In the genomic region with DNA sequence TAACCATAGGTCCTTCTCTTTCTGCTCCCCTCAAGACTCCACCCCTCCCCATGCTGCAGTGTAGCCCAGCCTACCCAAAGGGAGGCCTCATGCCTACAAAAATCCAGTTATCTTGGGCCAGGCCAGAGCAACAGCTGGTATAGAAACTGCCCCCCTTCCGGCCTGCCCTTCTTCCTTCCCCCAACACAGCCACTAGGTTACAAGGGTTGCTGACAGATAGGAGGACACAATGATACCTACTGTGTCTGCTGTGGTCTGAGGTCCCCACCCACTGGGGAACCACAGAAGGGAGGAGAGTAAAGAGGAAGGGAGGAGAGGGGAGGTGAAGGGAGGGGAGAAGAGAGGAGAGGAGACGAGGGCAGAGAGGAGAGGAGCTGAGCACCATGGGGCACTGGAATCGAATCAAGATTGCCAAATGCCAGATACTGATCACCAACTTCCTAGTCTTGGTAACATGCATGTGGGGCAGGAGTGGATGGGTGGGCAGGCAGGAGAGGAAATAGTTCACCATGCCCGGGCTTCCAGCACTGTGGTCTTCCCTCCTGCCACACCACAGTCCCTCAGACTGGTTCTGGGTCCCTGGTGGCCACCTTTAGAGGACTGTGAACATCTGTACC, we compare ENCODE assay signal across 9 mouse cellular contexts. TPM values are rescaled to one million over a fixed set of nuclear protein-coding genes. Genes with fewer than 3 reads are reported as not detected.
DNase-seq lines count a peak whose midpoint lies in the region; ATAC-seq and TF ChIP-seq lines count a peak whose summit lies in the region.
"Had no signal": no experiment of that assay in that cellular context is flagged by ENCODE, and none has a peak within 500 bp of the region (broad histone marks: within the 10 kb centered on the region; RNA-seq: fewer than 3 reads in every experiment).

Gene Tspan32, plus strand, starts transcription at position 320 of the 617 bp plus-strand sequence.

- ATAC-seq in limb, embryonic 12.5 days (ENCODE audit: insufficient number of reproducible peaks, insufficient read depth, low FRiP score, low TSS enrichment, low read depth) = no peak
- no peak for ATAC-seq in frontal cortex, adult (ENCODE audit: low TSS enrichment)

- H3K9ac ChIP-seq in ES-E14 (ENCODE audit: insufficient read depth, low read depth, low read length, poor library complexity, severe bottlenecking) = peak within 1 kb of the TSS; percentile 85; the same call in 1 of the 2 replicates
- H3K9ac ChIP-seq in limb, embryonic 12.5 days (replicated peaks) = no peak within 1 kb of the TSS

- H3K27ac ChIP-seq in ES-E14 (ENCODE audit: insufficient read depth, low read depth, low read length, poor library complexity, severe bottlenecking) = no peak within 1 kb of the TSS
- H3K27ac ChIP-seq in limb, embryonic 12.5 days = peak within 1 kb of the TSS; percentile 72; the same call in 1 of the 2 replicates

- peak; percentile 62 to 64 for DNase-seq in B cell, adult 2 months
- no peak for DNase-seq in ES-E14 (ENCODE audit: low read depth, low spot score)
- DNase-seq in kidney, adult 9 months = no peak
- no peak for DNase-seq in urinary bladder, postnatal 10 days (ENCODE audit: low spot score)
- DNase-seq in right cerebral cortex, postnatal 10 days (ENCODE audit: low spot score in 2 of 2) = no peak
- DNase-seq: retina, postnatal 1 day had no signal

- H3K79me2 ChIP-seq in myocyte (ENCODE audit: control insufficient read depth, insufficient read depth) = no peaks in the 10 kb centered on the region

- no peaks in the 10 kb centered on the region for H3K9me3 ChIP-seq in ES-E14 (ENCODE audit: control insufficient read depth, insufficient read depth, low read depth, low read length)
- no peaks in the 10 kb centered on the region for H3K9me3 ChIP-seq in limb, embryonic 12.5 days

- peak; percentile 33 for TF ChIP-seq POLR2A in myocyte (IDR thresholded peaks at IDR 0.05; ENCODE audit: insufficient read length, low read depth)

- H3K36me3 ChIP-seq in ES-E14 (ENCODE audit: control insufficient read depth, insufficient read depth, low read length, poor library complexity, severe bottlenecking) (no peaks in the 10 kb centered on the region), myocyte (ENCODE audit: control insufficient read depth, insufficient read depth) (no peaks in the 10 kb centered on the region)
- H3K36me3 ChIP-seq in limb, embryonic 12.5 days = no peaks in the 10 kb centered on the region

- H3K4me3 ChIP-seq in ES-E14 (ENCODE audit: insufficient read depth in 1 of 2, low read depth in 1 of 2, low read length in 2 of 2, poor library complexity in 1 of 2, severe bottlenecking in 1 of 2) (no peak within 1 kb of the TSS), myocyte (peak within 1 kb of the TSS; percentile 27)
- no peak within 1 kb of the TSS; the same call in 1 of the 2 replicates for H3K4me3 ChIP-seq in limb, embryonic 12.5 days (replicated peaks)

- WGBS in limb, embryonic 12.5 days = 74% methylated on average over 4 of the region's 4 CpGs

- no peaks in the 10 kb centered on the region for H3K27me3 ChIP-seq in limb, embryonic 12.5 days
- H3K27me3 ChIP-seq in myocyte (ENCODE audit: control insufficient read depth, insufficient read depth, insufficient read length) = no peaks in the 10 kb centered on the region

- in situ Hi-C loops in ES-E14 (cut with MboI; ENCODE audit: low sequenced_read_pairs in 2 of 2, unreplicated experiment in 2 of 2) = no loop called here

- no peak within 1 kb of the TSS for H3ac ChIP-seq in myocyte (ENCODE audit: control insufficient read depth, insufficient read length)

- 0 out of 2 replicates have a peak within 1 kb of the TSS, but pooled peaks have one; percentile 4 for H3K4me2 ChIP-seq in limb, embryonic 12.5 days
- peak within 1 kb of the TSS; percentile 81 for H3K4me2 ChIP-seq in myocyte (ENCODE audit: low read depth)

- H3K4me1 ChIP-seq in ES-E14 (ENCODE audit: control insufficient read depth in 2 of 2, insufficient read depth in 2 of 2, low read length in 2 of 2, poor library complexity in 1 of 2) = peaks cover 5 to 28% of the 10 kb centered on the region in 2 experiments; a peak in 3 of 4 replicates
- peaks cover 37% of the 10 kb centered on the region for H3K4me1 ChIP-seq in limb, embryonic 12.5 days (replicated peaks)

TF ChIP-seq in ES-E14, 5 proteins besides CTCF, POLR2A, EP300 and RAD21:
- no peak for TF ChIP-seq MAFK (IDR thresholded peaks at IDR 0.05; ENCODE audit: insufficient read depth, low read depth, low read length)
- no peak for TF ChIP-seq ZC3H11A (IDR thresholded peaks at IDR 0.05; ENCODE audit: borderline replicate concordance, low read depth, low read length)
- no peak for TF ChIP-seq ZNF384 (IDR thresholded peaks at IDR 0.05; ENCODE audit: low read depth, low read length)
- TF ChIP-seq CHD2 (IDR thresholded peaks at IDR 0.05; ENCODE audit: low read depth, low read length) = no peak
- TF ChIP-seq HCFC1 (IDR thresholded peaks at IDR 0.05; ENCODE audit: borderline replicate concordance, insufficient read depth, low read length) = no peak
TF ChIP-seq in ES-E14: peak in this region for 0.

TF ChIP-seq in myocyte, 11 proteins besides CTCF, POLR2A, EP300 and RAD21:
- TF ChIP-seq MYOG (IDR thresholded peaks at IDR 0.05; ENCODE audit: control insufficient read depth in 1 of 3, insufficient read depth in 1 of 3, insufficient read length in 2 of 3, low read depth in 2 of 3) = peak; percentile 2 to 77 (median 23)
- TF ChIP-seq USF1 (IDR thresholded peaks at IDR 0.05; ENCODE audit: low read depth) = no peak
- TF ChIP-seq MYOD1 (IDR thresholded peaks at IDR 0.05; ENCODE audit: control insufficient read depth in 1 of 3, insufficient read length in 2 of 3, low read depth in 2 of 3) = peak in 2 of 3 experiments; percentile 52 to 81
- TF ChIP-seq TCF12 (IDR thresholded peaks at IDR 0.05; ENCODE audit: insufficient read depth, poor library complexity, severe bottlenecking) = peak; percentile 18
- no peak for TF ChIP-seq SRF (IDR thresholded peaks at IDR 0.05; ENCODE audit: control insufficient read depth, insufficient read length, low read depth)

RNA-seq across cellular contexts. Expression of gene Tspan32, which starts in this region (rescaled TPM):
- total RNA-seq in ES-E14 (2012; rRNA removed) = 2.4 and 4.3 TPM in 2 replicates
- polyA plus RNA-seq in limb, embryonic 12.5 days (2016; fragmentation: Nextera tagmentation; extraction: Ambion mirVana) = 2.2 and 2.8 TPM in 2 replicates
- 59.5 TPM for polyA plus RNA-seq in myocyte (2012; fragmentation: generic; extraction: Trizol)

Comparison
In these comparisons a context has a peak if more than half of its experiments do, and no peak if none do; other contexts are left out.
1. RNA of gene Tspan32 (polyA plus RNA-seq): 59.5 TPM in myocyte (single experiment); 2.2 to 2.8 TPM in limb, embryonic 12.5 days; every median in the first group is over 10 times any median in the second.
2. DNase-seq: peak in B cell, adult 2 months (2 of 2); none in ES-E14 (single experiment), kidney, adult 9 months (single experiment), urinary bladder, postnatal 10 days (single experiment) and right cerebral cortex, postnatal 10 days (0 of 2).